Mouse (Mus musculus) naive thymus-derived CD4-positive, alpha-beta T cell, adult 5 months (primary cell): ENCODE results near the gene Egln1. TPM values are rescaled to one million over a fixed set of nuclear protein-coding genes. Genes with fewer than 3 reads are reported as not detected.

ENCODE experiments used
- polyA plus RNA-seq: library from polyadenylated mRNA; unstranded; fragments of 100-300 nt; shearing (Covaris generic); gene quantifications from one replicate; pipeline ENCODE4 v1.2.1, GENCODE M21; 2017

The Egln1 gene
- polyA plus RNA-seq = 43.4 TPM

GRCm38 (mm10) chr8:124949209-124950068, at the start of gene Egln1:
TSS of gene Egln1 (minus strand) at chr8:124949324.

GRCm38 (mm10) chr8:124897386-124898250, 51.5 kb downstream of the Egln1 start, which contains the start of the genes Exoc8 and Sprtn:
TSS of gene Exoc8 (minus strand) at chr8:124897705.
TSS of gene Sprtn (plus strand) at chr8:124897886.

GRCm38 (mm10) chr8:124862321-124863162, 86.6 kb downstream of the Egln1 start, which contains the start of the genes Gnpat and 2810004N23Rik:
TSS of gene Gnpat (plus strand) at chr8:124863033.
TSS of gene 2810004N23Rik (minus strand) at chr8:124863120.

Other genes starting within 250 kb of the Egln1 start
- 89.1 TPM for gene Ttc13, start 227.3 kb downstream of the Egln1 start, polyA plus RNA-seq
- 21.6 TPM for gene Arv1, start 227.2 kb downstream of the Egln1 start, polyA plus RNA-seq
- 0.96 TPM for gene Fam89a, start 197.5 kb downstream of the Egln1 start, polyA plus RNA-seq
- not detected for gene Trim67, start 156.2 kb downstream of the Egln1 start, polyA plus RNA-seq
- gene Gnpat, start 86.3 kb downstream of the Egln1 start, polyA plus RNA-seq = 68.3 TPM
- 20.2 TPM for gene 2810004N23Rik, start 86.2 kb downstream of the Egln1 start, polyA plus RNA-seq
- gene Exoc8, start 51.6 kb downstream of the Egln1 start, polyA plus RNA-seq = 8.8 TPM
- gene Sprtn, start 51.4 kb downstream of the Egln1 start, polyA plus RNA-seq = 5.5 TPM
- gene Tsnax, start 63.7 kb upstream of the Egln1 start, polyA plus RNA-seq = 88.1 TPM
- gene Disc1, start 104.9 kb upstream of the Egln1 start, polyA plus RNA-seq = 0.49 TPM